Mouse (Mus musculus) right cerebral cortex, postnatal 4 days (tissue): ENCODE results near the gene Abl1.

Experiments
- DNase-seq: peaks from one replicate; pipeline ENCODE4 v3.0.0-alpha.2; 2022

The Abl1 gene

GRCm38 (mm10) chr2:31791260-31791659 is 103.1 kb downstream of the Abl1 start:
- DNase-seq: no peak

- DNase-seq: no peak
These were observed 104.4 kb downstream of the Abl1 start for GRCm38 (mm10) chr2:31792611-31793010.

GRCm38 (mm10) chr2:31796943-31797342 is 108.8 kb downstream of the Abl1 start:
- no peak for DNase-seq

GRCm38 (mm10) chr2:31801416-31801815 is 113.2 kb downstream of the Abl1 start:
- no peak for DNase-seq

- no peak for DNase-seq
These were observed 114.6 kb downstream of the Abl1 start for GRCm38 (mm10) chr2:31802811-31803210.

GRCm38 (mm10) chr2:31803480-31803879 is 115.3 kb downstream of the Abl1 start:
- DNase-seq: no peak

- DNase-seq: no peak
These were observed 118.6 kb downstream of the Abl1 start for GRCm38 (mm10) chr2:31806639-31807382.

- DNase-seq: no peak
These were observed 120.5 kb downstream of the Abl1 start for GRCm38 (mm10) chr2:31808410-31809357.

GRCm38 (mm10) chr2:31809358-31809740 is 121.2 kb downstream of the Abl1 start:
- DNase-seq: no peak

GRCm38 (mm10) chr2:31810444-31810843 is 122.3 kb downstream of the Abl1 start, which contains the start of gene Qrfp:
TSS of gene Qrfp (minus strand) at chr2:31810580.
- no peak for DNase-seq

- no peak for DNase-seq
These were observed 123.1 kb downstream of the Abl1 start for GRCm38 (mm10) chr2:31811086-31811958.

GRCm38 (mm10) chr2:31813641-31814040 is 125.5 kb downstream of the Abl1 start:
- DNase-seq: no peak

- DNase-seq: no peak
These were observed 126.5 kb downstream of the Abl1 start for GRCm38 (mm10) chr2:31814699-31815098.

GRCm38 (mm10) chr2:31815367-31815766 is 127.2 kb downstream of the Abl1 start:
- DNase-seq: peak; percentile 64

GRCm38 (mm10) chr2:31822524-31823371 is 134.6 kb downstream of the Abl1 start:
- DNase-seq: peak; percentile 40

GRCm38 (mm10) chr2:31823933-31824730 is 136.0 kb downstream of the Abl1 start:
- DNase-seq: peak; percentile 47

GRCm38 (mm10) chr2:31825469-31825911 is 137.3 kb downstream of the Abl1 start:
- no peak for DNase-seq

- DNase-seq: no peak
These were observed 138.2 kb downstream of the Abl1 start for GRCm38 (mm10) chr2:31826094-31827085.

GRCm38 (mm10) chr2:31827877-31828276 is 139.7 kb downstream of the Abl1 start:
- peak; percentile 94 for DNase-seq
